Mouse (Mus musculus): ENCODE results near the gene Prune2.

- TF ChIP-seq POLR2A (IDR thresholded peaks at IDR 0.05; ENCODE audit: borderline replicate concordance, extremely low read depth, low read depth, low read length): no peak
- TF ChIP-seq CTCF (IDR thresholded peaks at IDR 0.05; ENCODE audit: insufficient read depth, low read length): no peak
Observed at GRCm38 (mm10) chr19:16955231-16955612, 696 bp upstream of the Prune2 start.
